ENCODE assay signal across 8 mouse cellular contexts in the genomic region with DNA sequence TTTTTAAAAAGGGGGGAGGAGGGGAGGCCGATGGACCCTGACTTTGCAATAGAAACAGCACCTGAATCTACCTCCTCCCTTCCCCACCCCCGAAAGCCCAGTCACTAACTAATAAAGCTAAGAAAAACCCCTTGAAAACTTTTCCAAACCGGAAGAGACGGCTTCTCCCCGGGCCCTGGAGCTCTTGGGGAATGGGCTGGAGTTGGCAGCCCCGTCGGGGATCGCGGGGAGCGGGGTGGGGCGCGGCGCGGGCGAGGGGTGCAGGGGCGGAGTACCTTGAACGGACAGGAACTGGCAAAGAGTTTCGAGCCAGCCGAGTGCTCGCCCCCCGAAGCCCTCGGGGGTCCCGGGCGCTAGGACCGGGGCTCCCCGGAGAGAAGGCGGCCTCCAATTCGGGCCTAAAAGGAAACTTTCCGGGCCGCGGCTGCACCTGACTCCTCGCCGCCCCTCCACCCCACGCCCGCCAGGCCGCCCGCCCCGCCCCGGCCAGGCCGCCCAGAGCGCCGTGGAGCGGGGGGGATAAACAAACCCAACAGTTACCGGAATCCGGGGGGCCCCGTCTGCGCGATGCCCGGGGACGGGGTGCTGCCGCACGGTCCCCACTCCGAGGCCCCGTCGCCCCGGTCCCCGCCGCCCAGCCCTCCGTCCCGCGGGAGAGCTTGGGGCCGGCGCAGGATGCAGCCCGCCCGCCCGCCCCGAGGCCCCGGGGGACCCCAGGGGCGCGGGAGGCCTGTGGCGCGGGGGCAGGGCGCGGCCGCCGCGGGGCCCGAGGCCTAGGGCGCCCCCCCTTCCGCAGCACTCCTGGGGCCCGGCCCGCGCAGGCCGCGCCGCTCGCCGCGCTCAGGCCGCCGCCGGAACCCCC. TPM values are rescaled to one million over a fixed set of nuclear protein-coding genes. Genes with fewer than 3 reads are reported as not detected.
DNase-seq lines count a peak whose midpoint lies in the region; ATAC-seq and TF ChIP-seq lines count a peak whose summit lies in the region.

No protein-coding gene starts in this region.

- peak overlapping the region; percentile 95 for H3K4me3 ChIP-seq in midbrain, postnatal 0 days (ENCODE audit: low read depth, low read length)
- H3K4me3 ChIP-seq in stomach, embryonic 16.5 days (replicated peaks; ENCODE audit: low read length) = peak overlapping the region; percentile 89

- H3K4me1 ChIP-seq in midbrain, postnatal 0 days (ENCODE audit: insufficient read depth, low read length) = peaks cover 4% of the 10 kb centered on the region; the same call in 1 of the 2 replicates
- peaks cover 24% of the 10 kb centered on the region for H3K4me1 ChIP-seq in stomach, embryonic 16.5 days (ENCODE audit: control insufficient read depth, insufficient read depth, low read length)

- no peak for ATAC-seq in CD4-positive, CD25-positive, alpha-beta regulatory T cell, adult 4 months
- ATAC-seq in granulocyte monocyte progenitor cell, adult 5-6 weeks (replicated peaks; ENCODE audit: poor library complexity, severe bottlenecking) = peak; percentile 5; the same call in 1 of the 2 replicates
- ATAC-seq in midbrain, postnatal 0 days (ENCODE audit: low FRiP score) = peak; percentile 48
- peak; percentile 63 for ATAC-seq in stomach, embryonic 16.5 days (ENCODE audit: insufficient read depth, low FRiP score)

- peak overlapping the region; percentile 97 for H3K27ac ChIP-seq in midbrain, postnatal 0 days (ENCODE audit: low read depth, low read length)
- H3K27ac ChIP-seq in stomach, embryonic 16.5 days (ENCODE audit: low read length) = peak overlapping the region; percentile 100

- H3K27me3 ChIP-seq in midbrain, postnatal 0 days (ENCODE audit: insufficient read depth, low read length) = no peaks in the 10 kb centered on the region
- H3K27me3 ChIP-seq in stomach, embryonic 16.5 days (ENCODE audit: control insufficient read depth, insufficient read depth, low read length) = no peaks in the 10 kb centered on the region

- TF ChIP-seq CTCF in midbrain, postnatal 0 days (IDR thresholded peaks at IDR 0.05) = no peak

- DNase-seq in CD4-positive, CD25-positive, alpha-beta regulatory T cell, adult 2 months (ENCODE audit: low read depth, low spot score) = peak; percentile 69
- DNase-seq in cerebellum, postnatal 36 days = peak; percentile 60
- DNase-seq in kidney, adult 11 months = peak; percentile 36
- DNase-seq in liver = peak; percentile 82
- peak; percentile 26 for DNase-seq in midbrain, postnatal 0 days (ENCODE audit: low spot score)

- no peaks in the 10 kb centered on the region for H3K36me3 ChIP-seq in midbrain, postnatal 0 days (ENCODE audit: insufficient read depth, low read length)
- peaks cover 6% of the 10 kb centered on the region; the same call in 1 of the 2 replicates for H3K36me3 ChIP-seq in stomach, embryonic 16.5 days (ENCODE audit: control insufficient read depth, insufficient read depth, low read length)

- no peaks in the 10 kb centered on the region for H3K9me3 ChIP-seq in midbrain, postnatal 0 days (ENCODE audit: low read length)
- no peaks in the 10 kb centered on the region for H3K9me3 ChIP-seq in stomach, embryonic 16.5 days (replicated peaks; ENCODE audit: control insufficient read depth, low read length)

- H3K4me2 ChIP-seq in midbrain, postnatal 0 days (ENCODE audit: low read depth, low read length, poor library complexity, severe bottlenecking) = peak overlapping the region; percentile 95
- H3K4me2 ChIP-seq in stomach, embryonic 16.5 days (ENCODE audit: low read depth, low read length) = peak overlapping the region; percentile 77

- WGBS in midbrain, postnatal 0 days = under 1% methylated on average over 40 of the region's 92 CpGs
- WGBS in stomach, embryonic 16.5 days = under 1% methylated on average over 66 of the region's 92 CpGs

- H3K9ac ChIP-seq in midbrain, postnatal 0 days (replicated peaks; ENCODE audit: low read length, poor library complexity, severe bottlenecking) = peak overlapping the region; percentile 100
- peak overlapping the region; percentile 100 for H3K9ac ChIP-seq in stomach, embryonic 16.5 days (ENCODE audit: low read length)

RNA-seq across cellular contexts. Expression of a gene that starts 1.0 kb away (rescaled TPM):
- 10 to 100 TPM; 23.8 to 36.8 TPM for polyA plus RNA-seq in CD4-positive, CD25-positive, alpha-beta regulatory T cell, adult 4 months (2017; shearing (Covaris generic))
- total RNA-seq in granulocyte monocyte progenitor cell, adult 5-6 weeks (2014; fragmentation: Nextera tagmentation) = 73.8 and 102 TPM in 2 replicates
- 20.6 and 24.0 TPM in 2 replicates for total RNA-seq in granulocyte monocyte progenitor cell, adult 5-6 weeks (2017)
- 11.0 and 15.0 TPM in 2 replicates for total RNA-seq in midbrain, postnatal 0 days (2014; rRNA removed)
- polyA plus RNA-seq in midbrain, postnatal 0 days (2015; fragmentation: Nextera tagmentation; extraction: Ambion mirVana) = 5.1 and 7.3 TPM in 2 replicates
- 8.0 and 10.5 TPM in 2 replicates for polyA plus RNA-seq in stomach, embryonic 16.5 days (2015; fragmentation: Nextera tagmentation; extraction: Ambion mirVana)

Comparison
In these comparisons a context has a peak if more than half of its experiments do, and no peak if none do; other contexts are left out.
1. DNase-seq: peak in every context shown above with its lines; median percentile 82 in liver; 69 in CD4-positive, CD25-positive, alpha-beta regulatory T cell, adult 2 months; 60 in cerebellum, postnatal 36 days; 36 in kidney, adult 11 months; 26 in midbrain, postnatal 0 days.